Mouse (Mus musculus) myocyte (in vitro differentiated cells): ENCODE data around the gene Fam163b.

Source experiments
- CEBPB ChIP-seq: IDR thresholded peaks from 2 replicates; pipeline ENCODE4 v1.6.1; 2011; ENCODE audit warnings: mild to moderate bottlenecking, moderate library complexity; ENCODE audit not compliant: poor library complexity, insufficient read depth, severe bottlenecking
- E2F4 ChIP-seq: IDR thresholded peaks from one replicate; pipeline ENCODE4 v1.6.1; 2011; ENCODE audit warnings: mild to moderate bottlenecking, control low read depth, moderate library complexity; ENCODE audit not compliant: insufficient read depth
- MAX ChIP-seq: IDR thresholded peaks from one replicate; pipeline ENCODE4 v1.6.1; 2011; ENCODE audit warnings: low read depth, mild to moderate bottlenecking, control low read depth
- MYOD1 ChIP-seq, 3 experiments: IDR thresholded peaks; one replicate each; pipeline ENCODE4 v1.6.1; 2011; ENCODE audit warnings: control low read depth in 2 of 3, low read depth in 2 of 3, mild to moderate bottlenecking in 2 of 3, moderate library complexity in 1 of 3; ENCODE audit not compliant: insufficient read length in 2 of 3, control insufficient read depth in 1 of 3
- MYOG ChIP-seq, 3 experiments: IDR thresholded peaks; one replicate each; pipeline ENCODE4 v1.6.1; 2011; ENCODE audit warnings: control low read depth in 2 of 3, low read depth in 2 of 3, mild to moderate bottlenecking in 2 of 3; ENCODE audit not compliant: insufficient read length in 2 of 3, control insufficient read depth in 1 of 3, insufficient read depth in 1 of 3
- POLR2A ChIP-seq: IDR thresholded peaks from one replicate; pipeline ENCODE4 v1.6.1; 2011; ENCODE audit warnings: low read depth, mild to moderate bottlenecking, control low read depth, moderate library complexity; ENCODE audit not compliant: insufficient read length
- POLR2AphosphoS2 ChIP-seq: IDR thresholded peaks from one replicate; pipeline ENCODE4 v1.6.1; 2011; ENCODE audit warnings: low read depth, control low read depth; ENCODE audit not compliant: insufficient read length
- REST ChIP-seq: IDR thresholded peaks from one replicate; pipeline ENCODE4 v1.6.1; 2011; ENCODE audit warnings: mild to moderate bottlenecking, control low read depth, moderate library complexity; ENCODE audit not compliant: insufficient read depth, insufficient read length
- SRF ChIP-seq: IDR thresholded peaks from one replicate; pipeline ENCODE4 v1.6.1; 2011; ENCODE audit warnings: low read depth; ENCODE audit not compliant: control insufficient read depth, insufficient read length
- TCF12 ChIP-seq: IDR thresholded peaks from one replicate; pipeline ENCODE4 v1.6.1; 2011; ENCODE audit warnings: mild to moderate bottlenecking, control low read depth; ENCODE audit not compliant: poor library complexity, insufficient read depth, severe bottlenecking
- TCF3 ChIP-seq: IDR thresholded peaks from one replicate; pipeline ENCODE4 v1.6.1; 2011; ENCODE audit warnings: low read depth, control low read depth; ENCODE audit not compliant: insufficient read length
- USF1 ChIP-seq: IDR thresholded peaks from one replicate; pipeline ENCODE4 v1.6.1; 2011; ENCODE audit warnings: low read depth, mild to moderate bottlenecking, control low read depth, moderate library complexity

- TF ChIP-seq POLR2AphosphoS2 (no peak), POLR2A (no peak), TCF12 (no peak), E2F4 (no peak), SRF (no peak), MYOD1 (IDR thresholded peaks at IDR 0.05; ENCODE audit: control insufficient read depth in 1 of 3, insufficient read length in 2 of 3, low read depth in 2 of 3) (no peak), MAX (no peak), MYOG (IDR thresholded peaks at IDR 0.05; ENCODE audit: control insufficient read depth in 1 of 3, insufficient read depth in 1 of 3, insufficient read length in 2 of 3, low read depth in 2 of 3) (no peak), CEBPB (no peak), USF1 (no peak), TCF3 (no peak), REST (no peak)
These were observed 22.5 kb downstream of the Fam163b start for GRCm38 (mm10) chr2:27119766-27120165.
